Mouse (Mus musculus): Measurements from ENCODE around the gene B9d2.

- no peak for TF ChIP-seq CTCF (IDR thresholded peaks at IDR 0.05; ENCODE audit: low read depth)
- no peak for TF ChIP-seq EP300 (IDR thresholded peaks at IDR 0.05; ENCODE audit: low read depth)
These were observed 32.2 kb downstream of the B9d2 start for GRCm38 (mm10) chr7:25712801-25713200.

All from liver, embryonic 14.5 days (tissue).